Mouse (Mus musculus): ENCODE measurements at regions not wholly inside any gene's neighbourhood (a gene's known extent, or its start where the extent isn't known, plus 50 kb on each side); places are given as distances from the start of the nearest gene placed in this dataset.

DNA sequence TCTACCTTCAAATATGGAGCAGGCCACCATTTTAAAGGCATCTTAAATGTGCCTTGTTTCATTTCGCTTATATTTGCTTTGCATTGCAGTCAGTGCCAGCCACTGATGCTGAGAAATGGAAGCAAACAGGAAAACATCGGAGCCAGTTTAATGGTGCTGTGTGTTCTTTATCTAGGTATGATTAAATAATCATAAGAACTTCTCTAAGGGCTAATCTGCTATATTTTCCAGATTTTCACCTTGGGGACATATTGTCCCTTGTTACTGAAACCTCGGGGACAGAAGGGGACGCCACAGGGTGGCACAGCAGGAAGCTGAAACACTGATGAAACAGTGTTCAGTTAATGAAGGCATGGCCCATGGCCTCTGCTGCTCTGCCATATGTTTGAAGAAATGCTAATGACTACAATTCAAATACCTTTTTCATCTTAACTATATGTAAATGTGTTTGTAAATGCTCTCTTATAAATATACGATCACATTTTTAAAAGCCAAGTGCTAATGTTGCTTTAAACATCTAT, 562.6 kb downstream of the Etv1 start:
- Histone ChIP-seq H3K4me3 (replicated peaks; ENCODE audit: control insufficient read depth, low read depth, low read length) (no peak overlapping the region), H3K4me1 (ENCODE audit: control insufficient read depth, insufficient read depth, low read length) (no peaks in the 10 kb centered on the region), H3K27ac (ENCODE audit: control insufficient read depth, insufficient read depth, low read depth, low read length, poor library complexity) (no peak overlapping the region)
- WGBS: 82% methylated on average over 5 of the region's 5 CpGs
- no peak for TF ChIP-seq POLR2A (IDR thresholded peaks at IDR 0.05; ENCODE audit: borderline replicate concordance, control insufficient read depth, low read depth, low read length)
- TF ChIP-seq CTCF (IDR thresholded peaks at IDR 0.05; ENCODE audit: control insufficient read depth, insufficient read depth, low read length): no peak

DNA sequence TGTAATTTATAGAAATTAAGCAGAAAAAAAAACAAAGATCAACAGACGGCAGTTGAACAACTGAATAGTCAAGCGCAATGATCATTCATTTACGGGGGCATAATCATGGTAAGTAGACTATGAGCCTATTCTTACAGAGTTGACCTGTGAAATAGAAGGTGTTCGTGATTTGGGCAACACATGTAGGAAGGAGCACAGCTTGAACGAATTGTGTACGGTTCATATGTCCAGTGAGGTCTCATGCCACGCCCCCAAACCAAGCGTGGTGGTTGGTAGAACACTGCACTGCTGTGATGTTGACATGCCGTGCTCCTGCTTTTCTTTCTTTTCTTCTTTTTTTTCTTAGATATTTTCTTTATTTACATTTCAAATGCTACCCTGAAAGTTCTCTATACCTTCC, 563.1 kb downstream of the Etv1 start:
- Histone ChIP-seq H3K27ac (ENCODE audit: control insufficient read depth, insufficient read depth, low read depth, low read length, poor library complexity) (no peak overlapping the region), H3K4me1 (ENCODE audit: control insufficient read depth, insufficient read depth, low read length) (no peaks in the 10 kb centered on the region), H3K4me3 (replicated peaks; ENCODE audit: control insufficient read depth, low read depth, low read length) (no peak overlapping the region)
- WGBS: 84% methylated on average over 9 of the region's 9 CpGs
- TF ChIP-seq CTCF (IDR thresholded peaks at IDR 0.05; ENCODE audit: control insufficient read depth, insufficient read depth, low read length): no peak
- no peak for TF ChIP-seq POLR2A (IDR thresholded peaks at IDR 0.05; ENCODE audit: borderline replicate concordance, control insufficient read depth, low read depth, low read length)

DNA sequence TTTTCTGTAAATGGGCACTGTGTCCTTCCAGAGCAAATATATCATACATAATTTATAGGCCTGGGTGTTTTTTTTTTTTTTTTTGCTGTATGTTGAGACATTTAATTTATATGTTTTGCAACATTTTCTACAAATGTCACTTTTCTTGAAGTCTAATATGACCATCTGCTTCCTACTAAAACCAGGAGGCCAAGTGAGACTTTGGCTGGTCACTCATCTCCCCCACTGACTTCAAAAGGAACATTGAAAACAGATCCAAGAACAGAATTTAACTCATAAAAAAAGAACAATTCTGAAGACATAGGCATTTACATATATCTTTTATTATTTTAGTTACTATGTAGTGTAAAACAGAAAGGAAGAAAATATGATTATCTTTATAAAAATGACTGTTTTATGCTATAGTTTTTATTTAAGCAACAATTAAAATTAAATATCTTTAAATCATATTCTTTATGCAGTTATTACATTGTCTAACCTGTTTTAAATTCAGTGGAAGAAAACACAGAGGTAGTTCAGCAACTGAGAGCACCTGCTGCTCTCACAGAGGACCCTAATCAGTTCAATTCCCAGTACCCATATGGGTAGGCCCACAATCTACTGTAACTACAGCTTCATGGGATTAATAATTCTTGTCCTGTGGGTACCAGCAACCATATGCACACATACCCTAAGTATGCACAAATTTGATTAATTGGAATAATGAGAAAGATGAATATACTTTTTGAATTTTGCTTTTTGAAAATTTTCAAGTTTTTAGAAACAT, 592.5 kb downstream of the Etv1 start:
- no peak for TF ChIP-seq POLR2A (IDR thresholded peaks at IDR 0.05; ENCODE audit: borderline replicate concordance, control insufficient read depth, low read depth, low read length)
- no peak for TF ChIP-seq CTCF (IDR thresholded peaks at IDR 0.05; ENCODE audit: control insufficient read depth, insufficient read depth, low read length)
- no peaks in the 10 kb centered on the region for H3K4me1 ChIP-seq (ENCODE audit: control insufficient read depth, insufficient read depth, low read length)
- H3K27ac ChIP-seq (ENCODE audit: control insufficient read depth, insufficient read depth, low read depth, low read length, poor library complexity): no peak overlapping the region
- H3K4me3 ChIP-seq (replicated peaks; ENCODE audit: control insufficient read depth, low read depth, low read length): no peak overlapping the region

DNA sequence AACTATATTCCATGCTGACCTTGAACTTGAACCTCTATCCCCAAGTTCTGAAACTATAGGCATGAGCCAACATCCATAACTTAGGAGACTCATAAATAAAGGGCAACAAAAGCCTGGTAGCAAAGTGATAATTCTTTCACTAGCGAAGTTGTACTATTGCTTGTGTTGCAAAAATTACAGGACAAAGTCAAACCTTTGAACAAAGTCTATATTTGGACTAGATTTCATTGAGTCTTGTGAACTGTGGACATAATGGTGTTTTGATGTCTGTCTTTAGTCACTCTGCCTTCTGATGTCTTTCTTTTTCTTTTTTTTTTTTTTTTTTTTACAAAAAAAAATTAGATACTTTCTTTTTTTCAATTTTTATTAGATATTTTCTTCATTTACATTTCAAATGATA, 594.5 kb downstream of the Etv1 start:
- Histone ChIP-seq H3K4me3 (replicated peaks; ENCODE audit: control insufficient read depth, low read depth, low read length) (no peak overlapping the region), H3K27ac (ENCODE audit: control insufficient read depth, insufficient read depth, low read depth, low read length, poor library complexity) (no peak overlapping the region), H3K4me1 (ENCODE audit: control insufficient read depth, insufficient read depth, low read length) (no peaks in the 10 kb centered on the region)
- no peak for TF ChIP-seq CTCF (IDR thresholded peaks at IDR 0.05; ENCODE audit: control insufficient read depth, insufficient read depth, low read length)
- no peak for TF ChIP-seq POLR2A (IDR thresholded peaks at IDR 0.05; ENCODE audit: borderline replicate concordance, control insufficient read depth, low read depth, low read length)
- WGBS: 70% methylated on average over 1 of the region's 1 CpGs
